Mouse (Mus musculus): ENCODE data around the gene Hist1h2br.
A peak's percentile ranks its signal among the peaks of the same experiment; 100 is the strongest.
"Not testable (repeated sequence)": the region's sequence is repeated elsewhere in the genome, so short reads cannot be mapped to it uniquely, and the experiment has no call there.

Gene Hist1h2br

DNA sequence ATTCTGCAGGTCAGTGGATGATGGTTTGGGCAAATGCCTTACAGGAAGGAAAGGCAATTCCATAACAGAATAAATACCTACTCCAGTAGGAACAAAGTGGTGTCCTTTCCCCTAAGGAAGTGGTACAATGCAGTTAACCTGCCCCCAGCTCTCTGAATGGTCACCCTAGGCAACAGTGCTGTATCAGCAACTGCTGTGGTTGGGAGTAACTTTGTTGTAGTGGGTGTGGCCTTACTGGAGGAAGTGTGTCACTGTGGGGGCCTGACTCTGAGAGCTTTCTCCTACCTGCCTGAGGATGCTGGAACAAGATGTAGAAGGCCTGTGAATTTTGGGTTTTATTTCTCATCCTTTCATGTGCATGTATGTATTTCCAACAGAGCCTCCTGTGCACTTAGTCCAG is 12.8 kb downstream of the Hist1h2br start:
- not testable (repeated sequence) for DNase-seq (ENCODE audit: low spot score)

DNA sequence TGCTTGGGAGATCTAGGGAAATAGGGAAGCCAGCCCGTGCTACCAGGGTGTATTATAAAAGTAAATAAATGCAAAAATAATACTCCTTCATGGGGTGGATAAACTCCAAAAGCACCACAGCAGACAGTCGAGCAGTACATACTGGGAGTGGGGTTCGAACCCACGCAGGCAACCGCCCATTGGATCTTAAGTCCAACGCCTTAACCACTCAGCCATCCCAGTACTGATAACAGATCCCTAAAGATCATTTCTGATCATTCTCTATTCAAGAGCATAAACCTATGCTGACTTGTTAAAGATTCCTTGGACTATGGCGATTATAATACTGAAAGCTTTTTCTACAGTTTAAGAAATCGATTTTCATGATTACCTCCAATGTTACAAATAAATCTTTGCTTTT is 14.3 kb downstream of the Hist1h2br start:
- no peak for DNase-seq (ENCODE audit: low spot score)

DNA sequence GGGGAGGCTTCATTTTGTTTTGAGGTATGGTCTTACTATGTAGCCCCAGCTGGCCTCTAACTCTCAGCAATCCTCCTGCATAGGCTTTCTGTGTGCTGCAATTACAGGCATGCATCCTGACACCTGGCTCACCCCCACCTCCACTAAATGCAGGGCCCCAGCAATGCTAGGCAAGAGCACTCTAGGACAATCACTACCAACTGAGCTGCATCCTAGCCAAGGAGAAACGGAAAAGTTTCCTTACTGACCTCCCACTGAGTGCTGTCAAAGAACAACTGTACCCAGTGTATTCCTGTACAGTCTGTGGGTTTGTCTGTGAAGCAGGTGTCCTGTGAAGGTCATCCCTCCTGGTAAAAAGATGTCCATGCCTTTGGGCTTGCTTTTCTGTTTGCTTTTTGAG is 17.2 kb downstream of the Hist1h2br start:
- DNase-seq (ENCODE audit: low spot score), result not testable (repeated sequence)

DNA sequence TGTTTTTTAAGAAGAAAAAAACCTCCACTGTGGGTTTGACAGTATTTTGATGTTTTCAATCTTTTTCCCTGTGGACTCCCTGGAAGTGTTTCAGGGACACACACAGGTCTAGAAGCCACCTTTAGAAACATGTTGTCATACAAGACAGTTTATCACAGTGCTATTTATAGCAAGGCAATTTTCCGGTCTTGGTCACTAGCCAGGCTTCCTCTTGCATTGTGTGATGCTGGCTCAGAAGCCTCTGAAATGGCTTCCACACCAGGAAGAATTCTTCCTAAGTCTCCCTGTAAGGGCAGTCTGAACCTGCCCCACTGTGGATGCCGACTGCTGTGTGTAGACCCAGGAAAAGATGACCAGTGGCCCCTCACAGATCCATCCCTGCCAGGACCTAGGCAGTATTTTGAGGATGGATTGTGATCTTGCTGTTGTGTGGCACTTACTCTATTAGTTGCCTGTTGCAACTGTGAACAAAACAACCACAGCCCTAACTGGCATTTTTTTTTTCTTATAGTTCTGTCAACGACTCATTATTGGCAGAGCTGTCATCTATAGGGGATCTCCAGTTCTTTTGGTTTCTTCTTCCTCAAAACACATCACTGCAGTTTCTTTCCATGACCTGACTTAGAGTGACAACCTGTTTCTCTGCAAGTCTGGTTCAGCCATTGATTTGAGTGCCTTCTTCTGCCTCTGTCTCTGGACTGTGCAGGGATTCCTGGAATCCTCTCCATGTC is 18.8 kb downstream of the Hist1h2br start:
- DNase-seq (ENCODE audit: low spot score), result no peak

DNA sequence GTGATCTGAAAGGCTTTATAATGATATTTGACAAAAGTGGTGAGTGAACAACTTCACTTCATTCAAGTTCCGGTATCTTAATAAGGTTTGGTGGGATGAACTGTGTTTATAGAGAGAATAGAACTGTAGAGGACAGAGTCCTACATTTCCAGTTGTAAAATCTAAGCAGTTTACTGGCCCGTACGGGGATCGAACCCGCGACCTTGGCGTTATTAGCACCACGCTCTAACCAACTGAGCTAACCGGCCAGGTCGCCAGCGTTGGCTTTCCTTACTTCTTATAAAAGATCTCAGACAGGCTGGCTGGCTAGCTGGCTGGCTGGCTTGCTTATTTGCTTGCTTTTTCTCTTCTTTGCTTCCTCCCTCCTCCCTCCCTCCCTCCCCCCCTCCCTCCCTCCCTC is 21.6 kb downstream of the Hist1h2br start:
- peak; percentile 63 for DNase-seq (ENCODE audit: low spot score)

DNA sequence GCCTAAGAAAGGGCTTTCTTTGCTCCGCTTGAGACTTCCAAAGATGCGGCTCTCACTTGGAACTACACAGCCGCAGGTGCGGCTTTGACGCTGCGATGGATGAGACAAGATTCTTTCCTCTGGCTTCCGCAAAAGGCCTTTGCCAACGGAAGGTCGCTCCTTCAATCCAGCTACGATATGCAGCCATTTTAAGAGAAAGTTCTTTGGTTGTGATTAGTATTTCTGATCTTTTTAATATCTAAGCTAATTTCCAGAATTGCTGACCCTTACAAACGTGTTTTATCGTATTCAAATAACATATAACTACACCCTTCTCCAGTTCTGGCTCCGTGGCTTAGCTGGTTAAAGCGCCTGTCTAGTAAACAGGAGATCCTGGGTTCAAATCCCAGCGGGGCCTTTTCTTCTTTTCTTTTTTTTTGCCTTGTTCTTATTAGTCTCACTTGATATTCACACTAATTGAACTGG is 22.2 kb downstream of the Hist1h2br start:
- DNase-seq (ENCODE audit: low spot score), result peak; percentile 19

DNA sequence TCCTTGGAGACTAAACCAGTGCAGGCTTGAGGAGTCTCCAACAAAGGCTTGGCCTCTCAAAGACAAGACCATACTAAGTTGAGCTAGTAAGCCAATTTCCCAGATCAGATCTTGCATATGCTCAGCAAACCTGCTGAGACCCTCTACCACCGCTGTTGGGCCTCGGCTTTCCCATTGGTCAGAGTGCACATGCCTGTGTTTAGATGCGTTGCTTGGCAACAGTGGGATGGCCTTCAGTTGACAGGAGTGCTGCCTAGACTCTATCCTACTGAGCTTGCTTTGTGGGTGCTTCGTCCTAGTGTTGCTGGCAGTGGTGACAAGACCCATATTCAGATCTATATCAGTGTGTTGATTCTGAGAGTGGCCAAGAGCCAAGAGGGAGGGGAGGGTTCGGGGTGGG is 28.1 kb downstream of the Hist1h2br start:
- no peak for DNase-seq (ENCODE audit: low spot score)

DNA sequence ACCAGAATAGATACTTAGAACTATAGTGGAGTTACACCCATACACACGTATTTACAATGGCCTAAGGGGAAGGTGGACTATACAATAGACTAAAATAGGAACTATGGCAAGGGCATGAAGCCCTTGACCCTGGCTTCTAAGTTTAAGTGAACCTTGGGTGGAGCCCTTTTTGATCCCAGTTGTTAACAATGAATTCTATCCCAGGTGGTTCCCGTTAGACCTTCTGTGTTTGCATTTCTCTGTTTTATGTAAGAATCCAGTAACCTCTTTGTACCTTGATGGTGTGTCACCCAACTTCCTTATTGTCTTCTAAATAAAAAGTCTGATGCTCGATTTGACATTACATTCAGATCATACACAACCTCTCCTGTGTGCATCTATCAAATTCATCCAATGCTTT is 32.0 kb downstream of the Hist1h2br start:
- DNase-seq (ENCODE audit: low spot score), result not testable (repeated sequence)

DNA sequence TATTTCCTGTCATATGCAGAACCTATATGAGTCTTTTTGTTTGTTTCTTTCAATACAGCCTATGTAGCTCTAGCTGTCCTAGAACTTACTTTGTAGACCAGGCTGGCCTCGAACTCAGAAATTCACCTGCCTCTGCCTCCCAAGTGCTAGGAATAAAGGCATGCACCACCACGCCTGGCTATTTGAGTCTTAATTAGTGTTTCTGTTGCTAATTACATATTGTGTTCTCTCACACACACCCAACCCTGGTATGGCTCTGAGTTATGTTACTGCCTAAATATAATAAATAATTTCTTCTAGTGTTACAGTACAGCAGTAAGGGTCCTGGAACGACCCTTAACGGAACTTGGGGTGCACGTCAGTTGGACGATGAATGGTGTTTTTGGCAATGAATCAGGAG is 47.2 kb downstream of the Hist1h2br start:
- DNase-seq (ENCODE audit: low spot score), result no peak

DNA sequence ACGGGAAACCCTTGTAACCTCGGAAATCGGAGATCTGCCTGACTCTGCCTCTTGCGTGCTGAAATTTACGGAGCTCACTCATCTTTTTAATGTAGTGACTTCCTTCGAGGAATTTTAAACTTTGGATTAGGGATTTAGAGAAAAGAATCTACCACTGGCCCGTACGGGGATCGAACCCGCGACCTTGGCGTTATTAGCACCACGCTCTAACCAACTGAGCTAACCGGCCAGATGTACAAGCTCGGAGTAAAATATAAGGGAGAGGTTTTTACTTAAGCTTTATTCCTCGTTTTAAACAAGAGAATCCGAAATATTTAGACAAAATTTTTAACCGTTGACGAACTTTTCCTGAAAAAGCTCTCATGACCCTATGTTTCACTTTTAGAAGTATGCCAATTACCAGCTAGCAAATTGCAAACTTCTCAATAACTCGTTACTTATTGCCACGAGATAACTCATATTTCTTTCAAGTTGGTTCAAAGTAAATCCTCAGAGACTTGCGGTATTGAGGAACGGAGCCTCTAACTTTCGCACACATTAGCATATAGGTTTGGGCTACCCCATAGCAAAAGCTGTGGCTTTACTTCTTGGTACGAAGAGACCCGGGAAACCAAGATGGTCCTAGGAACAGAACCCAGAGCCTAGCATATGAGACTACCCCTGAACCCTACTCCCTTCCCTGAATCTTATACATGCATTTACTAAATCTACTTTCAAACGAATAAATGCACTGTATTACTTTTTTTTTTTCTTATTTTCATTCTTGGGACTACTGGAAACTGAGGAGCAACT is 48.5 kb downstream of the Hist1h2br start:
- DNase-seq (ENCODE audit: low spot score), result no peak

DNA sequence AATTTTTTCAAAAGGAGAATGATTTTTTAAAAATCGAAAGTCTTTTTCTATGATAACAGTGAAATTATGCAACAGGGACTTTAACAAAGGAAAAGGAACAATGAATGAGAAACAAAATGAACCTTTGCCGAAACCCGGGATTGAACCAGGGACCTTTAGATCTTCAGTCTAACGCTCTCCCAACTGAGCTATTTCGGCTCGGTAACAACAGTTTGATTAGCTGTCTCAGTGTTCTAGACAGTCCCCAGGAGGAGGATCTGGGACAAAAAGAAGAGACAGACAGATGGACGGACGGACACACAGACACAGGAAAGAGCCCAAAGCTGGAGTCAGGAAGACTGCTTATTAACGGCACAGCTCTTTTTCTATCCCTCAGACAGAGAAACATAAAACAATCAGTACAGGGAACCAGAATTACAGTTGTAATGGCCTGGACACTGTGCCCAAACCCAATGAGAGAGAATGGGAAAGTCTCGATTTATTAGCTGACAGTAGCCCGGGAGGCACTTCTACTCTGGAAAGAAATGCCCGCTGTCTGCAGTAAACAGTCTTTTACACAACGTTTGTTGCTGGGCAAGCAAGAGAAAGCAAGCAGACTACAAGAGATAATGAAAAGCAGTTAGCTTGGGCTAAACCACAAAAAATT is 49.3 kb downstream of the Hist1h2br start:
- DNase-seq (ENCODE audit: low spot score), result peak; percentile 6

DNA sequence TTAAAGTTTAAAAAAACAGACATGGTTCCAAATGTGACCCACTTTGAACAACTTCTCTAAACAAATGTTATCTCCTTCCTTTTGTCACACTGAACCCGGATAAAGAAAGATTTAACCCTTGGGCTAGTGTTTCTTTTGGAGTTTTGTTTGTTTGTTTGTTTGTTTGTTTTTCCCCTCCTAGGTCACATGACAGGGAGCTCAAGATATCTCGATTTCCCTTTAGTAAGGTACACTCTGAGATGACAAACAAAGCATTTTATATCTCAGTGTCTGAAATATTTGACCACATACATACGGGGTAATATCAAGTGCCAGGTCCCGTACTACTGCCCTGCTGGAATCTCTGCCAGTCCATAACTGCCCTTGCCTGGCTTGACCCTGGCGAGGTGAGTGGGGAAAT is 49.9 kb downstream of the Hist1h2br start:
- no peak for DNase-seq (ENCODE audit: low spot score)

DNA sequence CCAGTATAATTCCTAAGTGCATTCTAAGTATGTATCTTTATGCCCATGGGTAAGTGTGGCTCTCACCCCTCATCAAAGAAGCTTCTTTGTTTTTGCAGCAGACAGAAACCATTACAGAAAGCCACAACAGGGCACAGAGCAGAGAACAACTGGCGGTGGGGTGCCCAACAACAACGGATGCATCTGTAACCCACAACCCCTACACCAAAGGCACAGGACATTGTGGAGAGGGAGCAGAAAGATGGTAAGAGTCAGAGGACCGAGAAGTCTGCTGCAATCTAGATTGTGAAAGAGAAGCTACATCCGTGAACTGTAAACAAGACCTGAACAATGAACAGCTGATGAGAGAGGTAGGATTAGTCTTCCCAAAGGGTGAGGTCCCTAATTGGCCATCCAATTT is 51.0 kb downstream of the Hist1h2br start:
- DNase-seq (ENCODE audit: low spot score), result no peak
